Mouse (Mus musculus) hindbrain, embryonic 14.5 days (tissue): ENCODE measurements around the gene Gtf2i. TPM values are rescaled to one million over a fixed set of nuclear protein-coding genes. Genes with fewer than 3 reads are reported as not detected.

ENCODE experiments used
- ATAC-seq: fragments of 200-750 bp; cut with Nextera tagmentation; 2 replicates; pipeline ENCODE4 v1.8.0; 2017; ENCODE audit warnings: moderate number of reproducible peaks, mild to moderate bottlenecking, moderate TSS enrichment, moderate library complexity; ENCODE audit not compliant: low FRiP score
- DNase-seq: peaks from one replicate; pipeline ENCODE4 v3.0.0-alpha.2; 2015; ENCODE audit warnings: low spot score
- H3K27ac ChIP-seq: fragments of 300-500 bp; sonication (generic); 2 replicates; pipeline ENCODE4 v1.5.1; 2014; ENCODE audit warnings: mild to moderate bottlenecking, moderate library complexity
- H3K27me3 ChIP-seq: fragments of 300-500 bp; sonication (generic); 2 replicates; pipeline ENCODE4 v1.6.1; 2014; ENCODE audit warnings: mild to moderate bottlenecking, low read length, mixed read lengths; ENCODE audit not compliant: control insufficient read depth, insufficient read depth
- H3K36me3 ChIP-seq: fragments of 300-500 bp; sonication (generic); replicated peaks from 2 replicates; pipeline ENCODE4 v1.6.1; 2014; ENCODE audit not compliant: control insufficient read depth, insufficient read depth
- H3K4me1 ChIP-seq: fragments of 300-500 bp; sonication (generic); replicated peaks from 2 replicates; pipeline ENCODE4 v1.6.1; 2014; ENCODE audit warnings: antibody characterized with exemption, low read length, mixed read lengths; ENCODE audit not compliant: control insufficient read depth, insufficient read depth
- H3K4me2 ChIP-seq: fragments of 300-500 bp; sonication (generic); replicated peaks from 2 replicates; pipeline ENCODE4 v1.6.1; 2014; ENCODE audit warnings: mild to moderate bottlenecking, moderate library complexity
- H3K4me3 ChIP-seq: fragments of 300-500 bp; sonication (generic); replicated peaks from 2 replicates; pipeline ENCODE4 v1.5.1; 2014; ENCODE audit warnings: mild to moderate bottlenecking, low read length
- H3K9ac ChIP-seq: fragments of 300-500 bp; sonication (generic); 2 replicates; pipeline ENCODE4 v1.6.1; 2014
- H3K9me3 ChIP-seq: fragments of 300-500 bp; sonication (generic); 2 replicates; pipeline ENCODE4 v1.6.1; 2016; ENCODE audit warnings: low read length; ENCODE audit not compliant: control insufficient read depth
- WGBS: fragments of 180-500 bp; shearing (Covaris S2); extraction: QIAGEN DNeasy Blood & Tissue Kit; methylation state at CpG from one replicate; pipeline ENCODE4 v1.1.7; 2014; 5-methylcytosine and 5-hydroxymethylcytosine counted together
- polyA plus RNA-seq: library from polyadenylated mRNA; unstranded; fragments of >200 nt; fragmentation: Nextera tagmentation; extraction: Ambion mirVana; gene quantifications from 2 replicates; pipeline ENCODE4 v1.2.1, GENCODE M21; 2014

Gene Gtf2i
- polyA plus RNA-seq, 1 experiment from 2014 or later, result 126 TPM

DNA sequence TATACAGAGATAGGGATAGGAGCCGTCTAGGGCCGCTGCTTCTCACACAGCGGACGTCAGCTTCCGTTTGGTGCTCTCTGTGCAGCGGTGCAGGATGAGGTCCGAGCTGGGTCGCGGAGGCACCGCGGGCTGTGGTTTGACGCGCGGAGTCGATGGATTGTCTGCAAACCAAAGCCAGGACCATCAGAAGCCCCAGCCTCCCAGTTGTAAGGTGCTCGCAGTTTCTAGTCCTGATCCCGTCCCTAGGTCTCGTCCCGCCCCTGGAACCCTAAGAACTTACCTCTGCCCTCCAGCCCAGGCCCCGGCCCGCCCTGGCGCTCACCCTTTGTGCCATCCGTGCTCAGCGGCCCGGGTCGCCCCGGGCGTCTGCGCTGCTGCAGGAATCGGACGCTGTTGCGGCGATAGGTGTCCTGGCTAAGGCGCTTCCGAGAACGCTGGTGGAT, 92.8 kb downstream of the Gtf2i start:
- no peaks in the 10 kb centered on the region; the same call in 1 of the 2 replicates for H3K4me1 ChIP-seq
- H3K27me3 ChIP-seq, result peaks cover 13% of the 10 kb centered on the region
- WGBS, result 1% methylated on average over 36 of the region's 36 CpGs
- DNase-seq (no peak), ATAC-seq (no peak)
- no peaks in the 10 kb centered on the region for H3K9me3 ChIP-seq
- peak overlapping the region; percentile 51 for H3K4me2 ChIP-seq
- H3K36me3 ChIP-seq, result peaks cover 5% of the 10 kb centered on the region
- H3K4me3 ChIP-seq, result peak overlapping the region; percentile 17
- H3K9ac ChIP-seq, result peak overlapping the region; percentile 16
- no peak overlapping the region for H3K27ac ChIP-seq

DNA sequence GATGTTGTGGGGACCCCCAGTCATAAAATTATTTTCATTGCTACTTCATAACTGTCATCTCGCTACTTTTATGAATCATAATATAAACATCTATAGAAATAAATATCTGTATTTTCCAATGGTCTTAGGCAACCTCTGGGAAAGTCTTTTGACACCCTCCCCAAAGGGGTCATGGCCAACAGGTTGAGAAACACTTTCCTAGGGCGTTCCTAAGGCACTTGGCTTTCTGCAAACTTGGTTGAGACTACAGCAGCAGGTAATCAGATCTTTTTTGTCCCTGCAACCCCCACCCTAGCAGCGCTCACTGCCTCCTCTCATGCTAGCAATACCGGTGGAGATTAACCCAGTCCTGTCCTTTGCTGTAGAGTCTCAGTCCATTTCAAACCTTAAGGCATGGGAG, 93.3 kb downstream of the Gtf2i start:
- Histone ChIP-seq H3K36me3 (peaks cover 10% of the 10 kb centered on the region), H3K9ac (peak overlapping the region; percentile 16; the same call in 1 of the 2 replicates), H3K4me1 (no peaks in the 10 kb centered on the region; the same call in 1 of the 2 replicates), H3K4me3 (0 out of 2 replicates have a peak overlapping the region, but pooled peaks have one; percentile 17), H3K4me2 (peak overlapping the region; percentile 51), H3K27me3 (peaks cover 13% of the 10 kb centered on the region), H3K27ac (no peak overlapping the region), H3K9me3 (no peaks in the 10 kb centered on the region)
- ATAC-seq, result no peak
- no peak for DNase-seq
- WGBS, result 47% methylated on average over 4 of the region's 4 CpGs

DNA sequence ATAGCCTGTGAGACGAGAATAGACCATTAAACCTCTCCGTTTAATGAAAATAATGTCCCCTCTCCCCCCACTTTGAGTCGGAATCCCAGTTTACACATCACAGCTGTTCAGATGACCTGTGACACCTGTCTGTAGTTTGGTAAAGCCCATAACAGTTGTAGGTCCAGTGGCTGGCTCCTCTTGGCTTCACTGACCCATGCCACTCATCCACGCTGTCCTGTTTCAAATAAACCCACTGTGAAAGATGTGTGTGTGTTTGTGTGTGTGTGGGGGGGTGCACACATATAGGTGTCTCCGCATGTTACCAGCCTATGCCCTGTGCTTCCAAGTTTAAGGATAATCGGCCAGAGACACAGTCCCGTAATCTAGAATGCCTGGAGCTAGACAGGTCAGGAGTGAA, 96.7 kb downstream of the Gtf2i start:
- DNase-seq, result no peak
- 92% methylated on average over 7 of the region's 7 CpGs for WGBS
- Histone ChIP-seq H3K36me3 (peaks cover 17% of the 10 kb centered on the region), H3K27ac (no peak overlapping the region), H3K4me2 (no peak overlapping the region), H3K4me1 (no peaks in the 10 kb centered on the region; the same call in 1 of the 2 replicates), H3K27me3 (peaks cover 13% of the 10 kb centered on the region), H3K9ac (no peak overlapping the region), H3K9me3 (no peaks in the 10 kb centered on the region), H3K4me3 (no peak overlapping the region)
- ATAC-seq, result no peak

DNA sequence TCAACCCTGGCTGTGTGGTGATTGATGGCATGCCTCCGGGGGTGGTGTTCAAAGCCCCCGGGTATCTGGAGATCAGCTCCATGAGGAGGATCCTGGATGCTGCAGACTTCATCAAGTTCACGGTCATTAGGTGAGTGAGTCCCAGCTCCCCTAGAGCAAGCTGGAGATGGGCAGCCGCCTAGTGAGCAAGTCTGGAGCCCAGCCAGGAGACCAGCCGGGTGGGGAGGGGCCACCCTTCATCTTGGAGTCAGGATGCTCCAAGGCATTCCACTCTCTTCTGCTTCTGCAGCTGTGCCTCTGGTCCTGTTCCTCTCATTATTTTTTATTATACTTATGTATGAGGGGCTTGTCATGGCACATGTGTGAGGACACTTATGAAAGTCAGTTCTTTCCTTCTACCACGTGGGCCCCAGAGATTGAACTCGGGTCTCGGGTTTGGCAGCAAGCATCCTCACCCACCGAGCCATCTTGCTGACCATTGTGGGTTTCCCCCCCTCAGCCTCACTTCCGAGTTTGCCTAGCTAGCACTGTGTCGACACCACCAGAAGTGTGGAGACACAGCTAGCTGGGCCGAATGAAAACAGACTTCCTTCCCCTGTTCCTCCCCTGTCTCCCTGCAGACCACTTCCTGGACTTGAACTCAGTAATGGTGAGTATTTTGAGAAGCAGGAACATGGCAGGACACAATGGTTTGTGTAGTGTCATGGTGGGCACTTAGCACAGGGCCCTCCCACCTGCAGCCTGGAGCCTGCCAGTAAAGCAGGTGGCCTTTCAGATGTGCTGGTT, 100.3 kb downstream of the Gtf2i start:
- Histone ChIP-seq H3K9ac (no peak overlapping the region), H3K36me3 (peaks cover 33% of the 10 kb centered on the region)

DNA sequence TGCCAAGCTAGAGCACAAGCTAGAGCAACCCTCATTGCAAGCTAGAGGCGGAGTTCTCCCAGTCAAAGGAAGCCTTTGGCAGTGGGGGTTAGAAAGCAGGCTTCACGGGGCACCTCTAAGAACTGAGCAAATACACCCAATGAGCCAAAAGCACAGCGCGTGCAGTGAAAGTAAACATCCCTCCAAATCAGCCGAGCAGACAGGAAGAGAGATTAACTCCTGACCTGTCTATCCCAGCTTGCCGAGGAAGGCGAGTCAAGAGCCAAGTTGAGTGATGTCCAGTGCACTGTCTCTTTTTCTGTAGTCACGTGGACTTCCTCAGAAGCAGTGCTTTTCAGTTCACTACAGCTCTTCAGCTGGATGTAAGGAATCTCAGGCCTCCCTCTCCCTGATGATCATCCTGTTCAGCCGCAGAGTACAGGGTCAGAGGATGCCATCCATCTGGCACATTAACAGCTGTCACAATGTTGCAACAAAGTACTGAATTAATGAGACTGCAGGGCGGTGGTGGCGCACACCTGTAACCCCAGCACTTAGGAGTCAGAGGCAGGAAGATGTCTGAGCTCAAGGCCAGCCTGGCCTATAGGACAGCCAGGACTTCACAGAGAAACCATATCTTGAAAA, 104.5 kb downstream of the Gtf2i start:
- Histone ChIP-seq H3K36me3 (peaks cover 27% of the 10 kb centered on the region; the same call in 1 of the 2 replicates), H3K4me3 (no peak overlapping the region)
- WGBS, result 64% methylated on average over 11 of the region's 11 CpGs

More for the DNA sequence above, 100.3 kb downstream of the Gtf2i start:
- Histone ChIP-seq H3K27me3 (no peaks in the 10 kb centered on the region), H3K4me1 (no peaks in the 10 kb centered on the region), H3K27ac (no peak overlapping the region), H3K4me3 (no peak overlapping the region), H3K9me3 (no peaks in the 10 kb centered on the region), H3K4me2 (no peak overlapping the region)
- no peak for ATAC-seq
- WGBS, result 67% methylated on average over 12 of the region's 12 CpGs
- DNase-seq, result no peak

DNA sequence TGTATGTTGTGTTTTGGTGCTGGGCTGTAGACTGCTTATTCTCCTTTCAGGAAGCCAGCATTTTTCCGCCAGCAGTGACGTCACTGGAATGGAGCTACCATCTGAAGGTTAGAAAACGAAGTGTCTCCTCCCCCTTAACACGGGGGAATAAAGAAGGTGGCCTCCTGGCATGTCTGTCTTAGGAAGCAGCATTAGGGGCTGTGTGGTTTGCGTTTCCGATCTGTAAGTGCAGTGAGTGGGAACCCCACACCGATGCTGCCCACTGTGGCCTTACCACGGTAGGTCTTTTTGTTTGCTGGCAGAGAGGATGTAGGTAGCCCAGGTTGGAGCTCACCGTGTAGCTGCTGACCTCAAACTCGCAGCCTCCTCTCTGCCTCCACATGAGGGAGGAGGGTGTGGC, 107.8 kb downstream of the Gtf2i start:
- no peak overlapping the region for H3K9ac ChIP-seq
- H3K4me2 ChIP-seq, result no peak overlapping the region
- no peaks in the 10 kb centered on the region for H3K27me3 ChIP-seq
- H3K4me1 ChIP-seq, result no peaks in the 10 kb centered on the region
- H3K4me3 ChIP-seq, result no peak overlapping the region
- H3K27ac ChIP-seq, result no peak overlapping the region
- no peaks in the 10 kb centered on the region for H3K9me3 ChIP-seq
- no peak for ATAC-seq
- 81% methylated on average over 10 of the region's 10 CpGs for WGBS
- DNase-seq, result no peak
- peaks cover 40% of the 10 kb centered on the region for H3K36me3 ChIP-seq

More for the DNA sequence above, 104.5 kb downstream of the Gtf2i start:
- no peaks in the 10 kb centered on the region for H3K9me3 ChIP-seq
- H3K27ac ChIP-seq, result no peak overlapping the region
- ATAC-seq, result no peak
- no peak overlapping the region for H3K9ac ChIP-seq
- no peaks in the 10 kb centered on the region for H3K27me3 ChIP-seq
- no peak overlapping the region for H3K4me2 ChIP-seq
- no peaks in the 10 kb centered on the region for H3K4me1 ChIP-seq
- DNase-seq, result no peak

DNA sequence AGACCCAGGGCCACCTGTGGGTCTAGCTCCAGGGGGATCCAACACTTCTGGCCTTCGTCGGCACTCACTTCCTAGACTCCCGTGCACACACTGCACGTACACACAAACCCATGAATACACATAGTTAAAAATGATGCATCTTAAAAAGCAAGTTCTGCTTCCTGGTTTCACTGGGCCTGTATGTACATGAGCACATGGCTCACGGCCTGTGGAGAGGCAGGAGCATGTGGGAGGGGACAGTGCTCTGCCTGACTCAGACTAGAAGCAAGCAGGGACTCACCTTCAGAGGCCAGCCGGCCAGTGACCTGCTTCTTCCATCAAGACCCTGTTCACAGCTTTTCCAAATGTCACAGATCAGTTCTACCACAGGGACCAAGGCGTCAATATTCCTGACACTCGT, 120.9 kb downstream of the Gtf2i start:
- no peaks in the 10 kb centered on the region for H3K27me3 ChIP-seq
- H3K9me3 ChIP-seq, result no peaks in the 10 kb centered on the region
- WGBS, result 94% methylated on average over 8 of the region's 8 CpGs
- H3K27ac ChIP-seq, result no peak overlapping the region
- H3K4me1 ChIP-seq, result no peaks in the 10 kb centered on the region
- no peak overlapping the region for H3K9ac ChIP-seq
- ATAC-seq (no peak), DNase-seq (no peak)
- no peak overlapping the region for H3K4me2 ChIP-seq
- H3K36me3 ChIP-seq, result peaks cover 35% of the 10 kb centered on the region
- no peak overlapping the region for H3K4me3 ChIP-seq

DNA sequence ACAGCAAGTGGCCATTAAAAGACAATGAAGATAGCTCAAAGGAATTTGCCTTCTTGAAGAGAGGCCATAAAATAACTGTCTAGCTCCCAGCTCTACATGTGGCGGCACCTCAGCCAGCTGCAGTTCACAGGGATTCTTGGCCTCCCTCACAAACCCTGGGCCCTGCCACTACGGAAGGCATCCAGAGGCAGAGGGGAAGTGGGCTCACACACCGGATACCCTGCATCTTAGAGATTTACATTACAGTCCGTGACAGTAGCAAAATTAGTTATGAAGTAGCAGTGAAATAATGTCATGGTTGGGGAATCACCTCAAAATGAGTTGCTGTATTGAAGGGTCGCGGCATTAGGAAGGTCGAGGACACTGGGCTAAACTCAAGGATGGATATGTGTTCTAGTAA, 126.0 kb downstream of the Gtf2i start:
- ATAC-seq (no peak), DNase-seq (no peak)
- Histone ChIP-seq H3K27me3 (no peaks in the 10 kb centered on the region), H3K4me2 (no peak overlapping the region), H3K9ac (no peak overlapping the region), H3K4me3 (no peak overlapping the region), H3K27ac (no peak overlapping the region), H3K4me1 (no peaks in the 10 kb centered on the region), H3K9me3 (no peaks in the 10 kb centered on the region), H3K36me3 (peaks cover 7% of the 10 kb centered on the region; the same call in 1 of the 2 replicates)
- WGBS, result 84% methylated on average over 7 of the region's 7 CpGs
